Mouse (Mus musculus) heart, embryonic 12.5 days (tissue): ENCODE measurements around the gene Nbea. TPM values are rescaled to one million over a fixed set of nuclear protein-coding genes. Genes with fewer than 3 reads are reported as not detected.

ENCODE experiments used
- ATAC-seq: fragments of 200-750 bp; cut with Nextera tagmentation; 2 replicates; pipeline ENCODE4 v1.8.0; 2017; ENCODE audit warnings: moderate TSS enrichment, moderate library complexity; ENCODE audit not compliant: insufficient number of reproducible peaks, low FRiP score
- H3K27ac ChIP-seq: fragments of 300-500 bp; sonication (generic); 2 replicates; pipeline ENCODE4 v1.5.1; 2016; ENCODE audit warnings: mild to moderate bottlenecking, moderate library complexity; ENCODE audit not compliant: poor library complexity, severe bottlenecking
- H3K27me3 ChIP-seq: fragments of 300-500 bp; sonication (generic); replicated peaks from 2 replicates; pipeline ENCODE4 v1.6.1; 2016; ENCODE audit warnings: mild to moderate bottlenecking, moderate library complexity
- H3K36me3 ChIP-seq: fragments of 300-500 bp; sonication (generic); 2 replicates; pipeline ENCODE4 v1.6.1; 2016; ENCODE audit warnings: mild to moderate bottlenecking, moderate library complexity
- H3K4me1 ChIP-seq: fragments of 300-500 bp; sonication (generic); replicated peaks from 2 replicates; pipeline ENCODE4 v1.6.1; 2016; ENCODE audit warnings: mild to moderate bottlenecking
- H3K4me2 ChIP-seq: fragments of 300-500 bp; sonication (generic); 2 replicates; pipeline ENCODE4 v1.6.1; 2016; ENCODE audit warnings: mild to moderate bottlenecking, moderate library complexity
- H3K4me3 ChIP-seq: fragments of 300-500 bp; sonication (generic); 2 replicates; pipeline ENCODE4 v1.5.1; 2016; ENCODE audit warnings: mild to moderate bottlenecking
- H3K9ac ChIP-seq: fragments of 300-500 bp; sonication (generic); 2 replicates; pipeline ENCODE4 v1.6.1; 2016; ENCODE audit warnings: mild to moderate bottlenecking, moderate library complexity
- H3K9me3 ChIP-seq: fragments of 300-500 bp; sonication (generic); replicated peaks from 2 replicates; pipeline ENCODE4 v1.6.1; 2016; ENCODE audit warnings: mild to moderate bottlenecking, moderate library complexity
- WGBS: fragments of 180-500 bp; shearing (Covaris S2); methylation state at CpG from one replicate; pipeline ENCODE4 v1.1.7; 2016; 5-methylcytosine and 5-hydroxymethylcytosine counted together
- polyA plus RNA-seq: library from polyadenylated mRNA; unstranded; fragments of >200 nt; fragmentation: Nextera tagmentation; extraction: Ambion mirVana; gene quantifications from 2 replicates; pipeline ENCODE4 v1.2.1, GENCODE M21; 2016

Gene Nbea
- polyA plus RNA-seq, 1 experiment from 2014 or later, result 10.8 TPM

DNA sequence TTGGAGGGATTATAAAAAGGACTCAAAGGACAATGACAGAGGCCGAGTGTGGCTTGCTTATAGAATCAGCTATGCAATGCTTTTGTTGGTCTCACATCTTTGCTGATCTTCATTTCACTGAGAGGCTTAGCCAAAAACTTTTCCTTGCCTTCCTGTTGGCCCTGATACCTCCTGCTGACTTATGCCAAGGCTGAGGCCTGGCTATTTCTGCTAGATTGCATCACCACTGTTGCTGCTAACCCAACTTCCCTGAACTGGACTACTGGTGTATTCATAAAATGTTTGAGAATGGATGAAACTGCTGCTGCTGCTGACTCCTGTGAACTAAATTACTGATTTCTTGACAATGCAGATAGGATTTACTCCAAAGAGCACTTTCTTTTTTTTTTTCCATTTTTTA, 274.2 kb downstream of the Nbea start:
- WGBS, result 82% methylated on average over 1 of the region's 1 CpGs
- H3K4me1 ChIP-seq, result no peaks in the 10 kb centered on the region
- H3K9me3 ChIP-seq, result no peaks in the 10 kb centered on the region
- H3K4me3 ChIP-seq, result no peak overlapping the region
- no peak overlapping the region for H3K4me2 ChIP-seq
- no peak overlapping the region for H3K9ac ChIP-seq
- ATAC-seq, result no peak
- no peak overlapping the region for H3K27ac ChIP-seq
- H3K27me3 ChIP-seq, result no peaks in the 10 kb centered on the region
- H3K36me3 ChIP-seq, result no peaks in the 10 kb centered on the region

DNA sequence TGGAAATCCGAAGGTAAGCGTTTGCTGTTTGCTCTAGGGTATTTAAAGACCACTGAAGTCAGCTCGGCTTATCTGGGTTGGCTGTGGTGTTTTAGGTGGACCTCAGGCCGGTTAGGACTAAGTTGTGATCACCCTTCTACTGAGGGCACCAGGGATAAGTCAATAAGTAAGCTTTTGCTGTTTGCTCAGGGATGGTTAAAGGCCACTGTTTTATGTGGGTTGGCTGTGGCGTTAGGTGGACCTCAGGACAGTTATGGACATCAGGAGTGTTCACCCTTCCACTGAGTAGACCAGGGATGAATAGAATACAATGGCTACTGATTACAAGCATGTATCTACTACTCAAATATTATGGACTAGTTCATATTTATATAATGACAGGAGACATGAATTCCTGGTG, 292.9 kb downstream of the Nbea start:
- no peaks in the 10 kb centered on the region for H3K9me3 ChIP-seq
- no peak for ATAC-seq
- 0 out of 2 replicates have a peak, but pooled peaks cover 3% of the 10 kb centered on the region for H3K36me3 ChIP-seq
- H3K4me3 ChIP-seq, result no peak overlapping the region
- no peak overlapping the region for H3K4me2 ChIP-seq
- no peaks in the 10 kb centered on the region for H3K4me1 ChIP-seq
- H3K27ac ChIP-seq, result no peak overlapping the region
- H3K27me3 ChIP-seq, result no peaks in the 10 kb centered on the region
- WGBS, result 79% methylated on average over 5 of the region's 5 CpGs
- H3K9ac ChIP-seq, result no peak overlapping the region

DNA sequence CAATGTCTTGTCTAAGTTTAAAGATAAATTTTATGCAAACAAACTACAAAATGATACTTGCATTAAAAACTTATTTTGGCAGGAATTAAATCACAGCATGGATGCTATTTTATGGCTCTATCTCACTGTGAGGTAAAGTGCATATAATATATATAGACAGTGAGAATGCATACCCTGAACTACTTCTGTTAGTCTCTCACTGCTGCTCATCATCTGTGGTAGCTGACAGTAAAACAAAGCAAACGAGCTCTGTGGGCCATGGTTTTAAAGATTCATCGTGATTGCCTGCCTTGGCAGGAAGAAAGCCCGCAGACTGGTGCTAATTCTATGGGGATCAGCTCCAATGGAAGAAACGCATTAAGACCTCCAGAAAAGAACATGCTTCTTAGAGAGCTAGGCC, 294.3 kb downstream of the Nbea start:
- no peaks in the 10 kb centered on the region for H3K4me1 ChIP-seq
- WGBS, result 73% methylated on average over 4 of the region's 4 CpGs
- H3K27ac ChIP-seq, result no peak overlapping the region
- no peak overlapping the region for H3K4me3 ChIP-seq
- H3K9me3 ChIP-seq, result no peaks in the 10 kb centered on the region
- no peak overlapping the region for H3K4me2 ChIP-seq
- no peak for ATAC-seq
- H3K27me3 ChIP-seq, result no peaks in the 10 kb centered on the region
- no peak overlapping the region for H3K9ac ChIP-seq
- 0 out of 2 replicates have a peak, but pooled peaks cover 3% of the 10 kb centered on the region for H3K36me3 ChIP-seq

DNA sequence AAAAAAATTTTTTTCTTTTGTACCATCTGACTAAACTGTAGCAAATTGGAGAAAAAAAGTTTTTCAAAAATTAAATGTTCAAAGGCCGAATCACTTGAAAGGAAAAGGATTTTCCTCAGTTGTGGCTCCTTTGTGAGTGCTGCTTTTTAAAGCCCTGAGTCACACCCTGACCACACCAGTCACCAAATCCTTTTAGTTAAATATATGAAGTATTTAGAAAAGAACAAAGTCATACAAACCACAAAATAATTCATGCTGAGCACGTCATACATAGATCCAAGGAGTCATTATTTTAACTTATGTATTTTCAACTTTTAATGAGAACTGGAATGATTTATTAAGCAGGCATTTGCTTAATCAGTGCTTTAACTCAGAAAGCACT, 295.7 kb downstream of the Nbea start:
- Histone ChIP-seq H3K4me1 (no peaks in the 10 kb centered on the region), H3K4me2 (no peak overlapping the region), H3K27ac (no peak overlapping the region), H3K36me3 (0 out of 2 replicates have a peak, but pooled peaks cover 3% of the 10 kb centered on the region), H3K9me3 (no peaks in the 10 kb centered on the region), H3K9ac (no peak overlapping the region), H3K4me3 (no peak overlapping the region), H3K27me3 (no peaks in the 10 kb centered on the region)
- WGBS, result 73% methylated on average over 2 of the region's 2 CpGs
- no peak for ATAC-seq

DNA sequence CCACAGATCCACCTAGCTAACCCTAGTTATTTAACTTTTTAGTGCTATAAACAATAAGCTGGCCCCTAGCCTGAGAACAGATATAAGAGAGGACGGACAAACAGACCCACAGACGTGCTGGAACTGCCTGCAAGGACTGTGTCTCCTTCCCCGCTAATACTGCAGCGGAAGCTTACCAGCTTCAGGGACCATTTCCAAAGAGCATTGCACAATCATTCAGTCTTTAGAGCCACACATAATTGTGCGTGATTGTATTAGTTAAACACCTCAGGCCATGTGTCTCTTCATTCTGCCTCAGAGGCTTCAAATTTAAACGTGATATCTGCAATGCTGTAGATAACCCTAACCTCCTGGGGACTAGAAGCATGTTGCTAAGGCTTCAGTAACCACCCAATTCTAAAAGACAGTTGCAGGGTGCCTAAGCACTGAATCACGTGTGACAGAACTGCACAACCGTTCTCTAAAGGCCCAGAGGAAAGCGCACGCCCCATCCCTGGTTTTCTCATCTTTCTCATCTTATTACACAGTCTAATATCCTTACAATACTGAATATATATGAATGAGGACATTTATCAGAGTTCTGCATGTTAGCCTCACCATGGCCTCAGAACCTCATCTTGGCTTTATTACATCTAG, 296.2 kb downstream of the Nbea start:
- no peaks in the 10 kb centered on the region for H3K27me3 ChIP-seq
- no peaks in the 10 kb centered on the region for H3K4me1 ChIP-seq
- H3K9me3 ChIP-seq, result no peaks in the 10 kb centered on the region
- no peak overlapping the region for H3K4me2 ChIP-seq
- WGBS, result 74% methylated on average over 10 of the region's 10 CpGs
- no peak overlapping the region for H3K27ac ChIP-seq
- ATAC-seq, result no peak
- 0 out of 2 replicates have a peak, but pooled peaks cover 3% of the 10 kb centered on the region for H3K36me3 ChIP-seq
- no peak overlapping the region for H3K9ac ChIP-seq
- no peak overlapping the region for H3K4me3 ChIP-seq

DNA sequence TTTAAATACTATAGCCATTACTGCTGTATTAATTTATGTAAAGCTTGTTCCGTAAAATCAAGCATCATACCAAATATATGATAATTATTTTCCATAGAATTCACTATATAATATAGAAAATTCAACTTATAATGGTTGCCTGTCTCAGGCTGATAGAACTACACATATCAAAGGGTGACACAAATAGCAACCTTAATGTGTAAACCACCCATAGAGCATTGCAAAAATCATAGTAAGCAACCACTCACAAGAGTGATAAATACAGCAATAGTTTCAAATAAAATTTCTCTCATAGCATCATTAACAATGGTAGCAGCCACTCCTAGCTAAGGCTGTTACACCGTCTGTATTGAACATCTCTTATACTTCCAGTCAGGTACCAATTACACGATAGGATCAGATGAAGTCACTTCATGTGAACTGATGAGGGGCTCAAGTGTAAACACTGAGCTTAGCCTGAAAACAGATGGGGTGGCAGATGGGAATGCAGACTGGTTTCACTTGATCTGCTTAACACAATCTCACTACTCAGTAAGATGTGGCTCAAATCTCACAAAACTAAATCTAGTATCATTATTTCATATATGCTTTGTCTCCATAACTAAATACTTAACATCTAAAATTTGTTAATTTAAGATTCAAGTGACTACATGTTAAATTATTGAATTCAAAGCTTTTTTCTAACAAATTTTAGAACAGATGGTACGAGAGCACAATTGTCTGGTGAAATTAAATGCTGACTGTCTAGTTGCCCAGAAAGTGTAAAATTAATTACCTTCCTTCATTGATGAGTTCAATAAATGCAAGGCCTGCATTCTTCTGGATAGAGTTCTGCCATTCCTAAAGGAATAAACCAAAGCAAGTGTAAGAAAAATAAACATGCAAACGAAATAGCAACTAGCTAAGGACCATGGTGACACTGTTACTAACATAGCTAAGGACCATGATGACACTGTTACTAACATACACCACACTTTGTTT, 310.3 kb downstream of the Nbea start:
- no peaks in the 10 kb centered on the region for H3K9me3 ChIP-seq
- H3K4me2 ChIP-seq, result no peak overlapping the region
- WGBS, result 83% methylated on average over 5 of the region's 5 CpGs
- no peak overlapping the region for H3K9ac ChIP-seq
- no peaks in the 10 kb centered on the region for H3K4me1 ChIP-seq
- H3K4me3 ChIP-seq, result no peak overlapping the region
- no peak for ATAC-seq
- no peaks in the 10 kb centered on the region for H3K27me3 ChIP-seq
- no peak overlapping the region for H3K27ac ChIP-seq
- H3K36me3 ChIP-seq, result peaks cover 5% of the 10 kb centered on the region

DNA sequence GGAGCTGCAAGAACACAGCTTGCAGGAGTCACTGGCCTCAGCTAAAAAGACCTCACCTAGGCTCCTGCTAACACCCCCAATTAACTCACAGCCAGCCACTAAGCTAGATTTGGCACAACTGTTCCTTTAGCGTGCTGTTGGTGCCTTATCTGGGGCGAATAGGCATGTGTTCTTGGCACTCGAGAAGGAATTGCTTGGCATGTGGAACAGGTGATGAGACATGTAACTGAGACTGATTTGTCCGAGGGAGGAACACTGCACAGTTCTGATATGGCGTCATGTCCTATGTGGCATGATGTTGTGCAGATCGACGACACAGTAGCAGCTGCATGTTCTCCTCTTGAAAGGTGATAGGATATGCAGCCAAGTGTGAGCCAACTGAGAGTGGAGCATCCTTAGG, 331.0 kb downstream of the Nbea start:
- Histone ChIP-seq H3K27me3 (no peaks in the 10 kb centered on the region), H3K4me1 (peaks cover 6% of the 10 kb centered on the region; the same call in 1 of the 2 replicates), H3K36me3 (peaks cover 10% of the 10 kb centered on the region), H3K9me3 (no peaks in the 10 kb centered on the region), H3K27ac (no peak overlapping the region), H3K4me3 (no peak overlapping the region), H3K4me2 (no peak overlapping the region), H3K9ac (no peak overlapping the region)
- WGBS, result 51% methylated on average over 7 of the region's 7 CpGs
- peak; percentile 22; the same call in 1 of the 2 replicates for ATAC-seq

DNA sequence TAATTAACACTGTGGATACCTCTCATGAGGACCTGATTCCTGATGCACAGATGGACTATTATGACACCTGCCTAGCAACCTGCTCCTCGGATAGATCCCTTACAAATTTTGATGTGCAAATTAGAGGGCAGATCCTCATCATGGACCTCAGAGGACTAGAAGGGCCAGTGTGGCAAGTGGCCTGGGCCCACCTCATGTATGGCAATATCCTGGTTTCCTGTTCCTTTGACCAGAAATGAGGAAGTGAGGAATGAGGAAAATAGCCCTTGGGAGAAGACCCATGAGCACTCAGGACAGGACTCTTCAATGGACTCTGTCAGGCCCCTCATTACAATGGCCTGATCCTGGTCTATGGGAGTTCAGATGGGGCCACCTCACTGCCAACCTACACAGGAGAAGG, 336.4 kb downstream of the Nbea start:
- no peak overlapping the region for H3K4me2 ChIP-seq
- no peak overlapping the region for H3K9ac ChIP-seq
- WGBS, result 80% methylated on average over 1 of the region's 1 CpGs
- H3K4me3 ChIP-seq, result no peak overlapping the region
- no peak for ATAC-seq
- H3K4me1 ChIP-seq, result no peaks in the 10 kb centered on the region
- no peaks in the 10 kb centered on the region for H3K27me3 ChIP-seq
- no peak overlapping the region for H3K27ac ChIP-seq
- H3K9me3 ChIP-seq, result no peaks in the 10 kb centered on the region
- peaks cover 5% of the 10 kb centered on the region; the same call in 1 of the 2 replicates for H3K36me3 ChIP-seq

DNA sequence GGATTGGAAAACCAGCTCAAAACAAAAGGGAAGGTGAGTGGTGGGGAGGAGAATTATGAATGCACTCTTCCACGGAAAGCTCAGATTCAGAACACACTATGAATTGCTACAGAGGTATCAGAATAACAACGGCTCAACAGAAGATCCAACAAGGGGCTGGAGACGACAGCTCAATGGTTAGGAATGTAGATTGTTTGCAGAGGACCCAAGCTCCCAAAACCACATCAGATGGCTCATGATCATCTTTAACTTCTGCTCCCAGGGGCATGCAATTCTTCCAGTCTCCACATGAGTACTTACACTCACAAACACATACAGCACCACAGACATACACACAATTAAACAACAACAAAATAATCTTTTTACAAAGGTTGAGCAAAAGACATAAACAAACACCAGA, 346.3 kb downstream of the Nbea start:
- 0 out of 2 replicates have a peak, but pooled peaks cover 7% of the 10 kb centered on the region for H3K4me1 ChIP-seq
- no peaks in the 10 kb centered on the region for H3K27me3 ChIP-seq
- no peak overlapping the region for H3K9ac ChIP-seq
- H3K36me3 ChIP-seq, result no peaks in the 10 kb centered on the region
- H3K4me3 ChIP-seq, result no peak overlapping the region
- H3K4me2 ChIP-seq, result no peak overlapping the region
- no peak overlapping the region for H3K27ac ChIP-seq
- H3K9me3 ChIP-seq, result no peaks in the 10 kb centered on the region
- WGBS, result 75% methylated on average over 3 of the region's 3 CpGs
- no peak for ATAC-seq

DNA sequence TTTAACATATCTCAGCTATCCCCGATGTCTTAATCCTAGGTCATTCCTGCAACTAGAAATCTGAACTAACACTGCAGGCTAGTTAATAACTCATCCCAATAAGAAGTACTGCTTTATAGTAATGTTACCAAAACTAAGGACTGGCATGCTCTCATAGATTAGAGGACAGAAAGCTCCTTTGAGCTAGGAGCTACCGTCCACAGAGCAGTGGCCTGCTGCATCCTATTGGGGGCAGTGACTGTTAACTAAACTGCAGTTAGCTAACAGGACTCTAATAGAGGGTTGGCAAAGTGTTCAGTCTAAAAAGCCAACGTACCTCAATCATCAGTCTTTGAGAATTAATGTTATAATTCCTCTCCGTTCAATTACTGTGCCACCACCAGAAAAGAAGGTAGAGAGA, 348.3 kb downstream of the Nbea start:
- no peaks in the 10 kb centered on the region for H3K9me3 ChIP-seq
- H3K4me3 ChIP-seq, result no peak overlapping the region
- H3K4me2 ChIP-seq, result no peak overlapping the region
- no peak overlapping the region for H3K9ac ChIP-seq
- no peaks in the 10 kb centered on the region for H3K36me3 ChIP-seq
- H3K27ac ChIP-seq, result no peak overlapping the region
- no peak for ATAC-seq
- H3K4me1 ChIP-seq, result no peaks in the 10 kb centered on the region
- 49% methylated on average over 4 of the region's 4 CpGs for WGBS
- no peaks in the 10 kb centered on the region for H3K27me3 ChIP-seq

DNA sequence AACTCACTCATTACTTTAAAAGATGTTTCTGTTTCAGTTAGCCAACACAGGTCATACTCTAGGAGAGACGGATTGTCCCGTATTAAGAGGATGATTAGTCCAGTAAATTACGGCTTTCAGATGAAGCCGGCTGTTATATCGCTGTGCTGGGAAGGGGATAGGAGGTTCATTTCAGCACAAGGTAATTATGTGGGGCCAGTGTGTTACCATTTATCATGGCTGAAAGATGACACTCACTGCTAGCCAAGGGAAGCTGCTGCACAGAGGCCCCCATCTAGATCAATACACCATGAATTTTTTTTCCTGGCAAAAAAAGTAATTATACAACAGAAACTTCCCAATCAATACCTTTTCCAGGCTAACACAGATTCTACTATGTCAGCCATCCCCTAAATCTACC, 353.3 kb downstream of the Nbea start:
- Histone ChIP-seq H3K27ac (no peak overlapping the region), H3K4me1 (no peaks in the 10 kb centered on the region), H3K9me3 (no peaks in the 10 kb centered on the region), H3K36me3 (no peaks in the 10 kb centered on the region), H3K4me3 (no peak overlapping the region), H3K9ac (no peak overlapping the region), H3K27me3 (no peaks in the 10 kb centered on the region), H3K4me2 (no peak overlapping the region)
- 67% methylated on average over 5 of the region's 5 CpGs for WGBS
- no peak for ATAC-seq
